Mouse (Mus musculus) megakaryocyte-erythroid progenitor cell, adult 5-6 weeks (primary cell): ENCODE data around the gene Scgb3a1. TPM values are rescaled to one million over a fixed set of nuclear protein-coding genes. Genes with fewer than 3 reads are reported as not detected.

Experiments used
- ATAC-seq: replicated peaks from 2 replicates; pipeline ENCODE4 v1.8.0; 2016; ENCODE audit warnings: mild to moderate bottlenecking, inconsistent platforms; ENCODE audit not compliant: severe bottlenecking, poor library complexity, low FRiP score, low TSS enrichment
- total RNA-seq, 2 experiments: library from RNA; stranded (forward) in 1 of 2; stranded (reverse) in 1 of 2; fragments of 200-1000, 215-1000 nt in 1 of 2; fragments of >200 nt in 1 of 2; fragmentation: Nextera tagmentation in 1 of 2; gene quantifications; 2 replicates each; pipeline ENCODE4 v1.2.3; 2014 to 2017

The Scgb3a1 gene
- total RNA-seq, 2 experiments from 2014 or later: not detected

DNA sequence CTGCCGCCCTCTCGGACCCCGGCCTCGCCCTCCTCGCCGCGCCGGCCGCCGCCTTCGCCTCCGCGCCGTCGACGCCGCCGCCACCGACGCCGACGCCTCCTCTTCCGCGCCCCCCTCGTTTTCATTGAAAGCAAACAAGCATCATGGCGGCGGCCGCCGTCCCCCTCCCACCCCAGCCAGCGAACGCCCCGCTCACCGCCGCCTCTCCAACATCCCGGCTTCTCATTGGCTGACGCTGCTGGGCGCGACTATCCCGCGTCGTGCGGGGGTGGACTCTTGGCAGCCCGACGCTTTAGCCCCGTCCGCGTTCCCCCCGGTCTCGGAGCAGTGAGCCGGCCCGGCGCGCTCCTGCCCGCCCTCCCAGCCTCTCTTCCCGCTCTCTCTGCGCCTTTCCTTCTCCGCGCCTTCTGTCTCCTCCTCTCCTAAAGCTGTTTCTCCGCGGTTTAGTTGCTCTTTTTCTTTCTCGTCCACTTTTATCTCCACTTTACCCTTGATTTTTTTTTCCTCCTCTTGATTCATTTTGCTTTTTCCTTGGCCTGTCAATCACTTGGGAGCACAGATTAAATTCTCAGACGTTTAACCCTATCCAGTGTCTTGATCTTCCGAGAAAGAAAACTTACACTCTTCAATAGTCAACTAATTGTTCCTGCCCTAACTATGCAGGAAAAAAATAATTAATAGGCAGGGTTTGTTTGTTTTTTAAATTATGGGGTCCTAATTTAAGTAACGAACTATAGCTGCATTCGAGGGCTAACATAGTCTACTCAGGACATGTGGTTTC lies 49.3 kb downstream of the Scgb3a1 start, which contains the start of gene Cnot6:
TSS of gene Cnot6 (minus strand) at position 169 of the 781 bp plus-strand sequence.
- peak; percentile 93 for ATAC-seq

- 0 out of 2 replicates have a peak, but pooled peaks have one; percentile 32 for ATAC-seq
Measured at GRCm38 (mm10) chr11:49713336-49714334, 50.2 kb downstream of the Scgb3a1 start.

Other genes with a start within 250 kb of the Scgb3a1 start
- not detected in 2 replicates for gene Olfr1389, start 240.5 kb upstream of the Scgb3a1 start, total RNA-seq (2014; fragmentation: Nextera tagmentation)
- gene Olfr1389, start 240.5 kb upstream of the Scgb3a1 start, total RNA-seq (2017): not detected in 2 replicates
- 0.72 and 0.87 TPM in 2 replicates for gene Olfr1388, start 227.0 kb upstream of the Scgb3a1 start, total RNA-seq (2014; fragmentation: Nextera tagmentation)
- gene Olfr1388, start 227.0 kb upstream of the Scgb3a1 start, total RNA-seq (2017): 0.80 and 1.4 TPM in 2 replicates
- gene Olfr1387, start 208.3 kb upstream of the Scgb3a1 start, total RNA-seq (2014; fragmentation: Nextera tagmentation): not detected in 2 replicates
- gene Olfr1387, start 208.3 kb upstream of the Scgb3a1 start, total RNA-seq (2017): not detected in 2 replicates
- not detected in 2 replicates for gene Olfr1386, start 198.6 kb upstream of the Scgb3a1 start, total RNA-seq (2014; fragmentation: Nextera tagmentation)
- gene Olfr1386, start 198.6 kb upstream of the Scgb3a1 start, total RNA-seq (2017): not detected in 2 replicates
- not detected in 2 replicates for gene Olfr1385, start 174.5 kb upstream of the Scgb3a1 start, total RNA-seq (2014; fragmentation: Nextera tagmentation)
- gene Olfr1385, start 174.5 kb upstream of the Scgb3a1 start, total RNA-seq (2017): not detected in 2 replicates
- not detected in 2 replicates for gene Olfr1384, start 156.9 kb upstream of the Scgb3a1 start, total RNA-seq (2014; fragmentation: Nextera tagmentation)
- not detected in 2 replicates for gene Olfr1384, start 156.9 kb upstream of the Scgb3a1 start, total RNA-seq (2017)
- gene Olfr1383, start 144.0 kb upstream of the Scgb3a1 start, total RNA-seq (2014; fragmentation: Nextera tagmentation): not detected in 2 replicates
- gene Olfr1383, start 144.0 kb upstream of the Scgb3a1 start, total RNA-seq (2017): not detected in 2 replicates
- not detected in 2 replicates for gene Olfr1382, start 135.4 kb upstream of the Scgb3a1 start, total RNA-seq (2014; fragmentation: Nextera tagmentation)
- gene Olfr1382, start 135.4 kb upstream of the Scgb3a1 start, total RNA-seq (2017): not detected in 2 replicates
- gene Olfr1381, start 120.2 kb upstream of the Scgb3a1 start, total RNA-seq (2014; fragmentation: Nextera tagmentation): not detected in 2 replicates
- not detected in 2 replicates for gene Olfr1381, start 120.2 kb upstream of the Scgb3a1 start, total RNA-seq (2017)
- not detected in 2 replicates for gene Olfr1380, start 106.7 kb upstream of the Scgb3a1 start, total RNA-seq (2014; fragmentation: Nextera tagmentation)
- gene Olfr1380, start 106.7 kb upstream of the Scgb3a1 start, total RNA-seq (2017): not detected in 2 replicates
- not detected in 2 replicates for gene Flt4, start 54.3 kb upstream of the Scgb3a1 start, total RNA-seq (2014; fragmentation: Nextera tagmentation)
- gene Flt4, start 54.3 kb upstream of the Scgb3a1 start, total RNA-seq (2017): not detected in 2 replicates
- 104 and 127 TPM in 2 replicates for gene Cnot6, start 49.1 kb downstream of the Scgb3a1 start, total RNA-seq (2014; fragmentation: Nextera tagmentation)
- gene Cnot6, start 49.1 kb downstream of the Scgb3a1 start, total RNA-seq (2017): 69.7 and 111 TPM in 2 replicates
- gene Gfpt2, start 130.6 kb downstream of the Scgb3a1 start, total RNA-seq (2014; fragmentation: Nextera tagmentation): 0.87 and 1.0 TPM in 2 replicates
- 2.3 and 2.9 TPM in 2 replicates for gene Gfpt2, start 130.6 kb downstream of the Scgb3a1 start, total RNA-seq (2017)
- gene Mapk9, start 183.1 kb downstream of the Scgb3a1 start, total RNA-seq (2014; fragmentation: Nextera tagmentation): 107 and 112 TPM in 2 replicates
- gene Mapk9, start 183.1 kb downstream of the Scgb3a1 start, total RNA-seq (2017): 94.5 and 98.9 TPM in 2 replicates
- gene Rasgef1c, start 238.2 kb downstream of the Scgb3a1 start, total RNA-seq (2014; fragmentation: Nextera tagmentation): 1.4 and 5.6 TPM in 2 replicates
- 1.2 TPM in 2 replicates for gene Rasgef1c, start 238.2 kb downstream of the Scgb3a1 start, total RNA-seq (2017)